Mouse (Mus musculus): ENCODE measurements at regions not wholly inside any gene's neighbourhood (a gene's known extent, or its start where the extent isn't known, plus 50 kb on each side); places are given as distances from the start of the nearest gene placed in this dataset.

DNA sequence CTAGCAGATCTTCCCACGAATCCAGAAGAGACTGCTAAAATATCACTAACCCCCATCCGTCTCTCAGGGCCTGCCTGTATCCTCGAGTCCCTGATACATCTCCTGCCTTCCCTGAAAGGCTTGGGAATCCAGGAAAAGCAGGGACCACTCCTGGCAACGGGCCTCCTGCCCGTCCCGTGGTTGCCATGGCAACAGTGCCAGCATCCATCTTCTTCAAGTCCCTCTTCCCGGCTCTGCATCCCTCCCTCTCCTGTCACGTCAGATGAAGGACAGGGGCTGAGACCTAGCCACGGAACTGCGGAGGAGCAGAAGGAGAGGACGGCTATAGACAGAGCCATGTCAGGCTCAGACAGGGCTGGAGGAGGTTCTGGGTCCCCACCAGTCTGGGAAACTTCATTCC, 222.4 kb downstream of the Cryba4 start:
- DNase-seq (ENCODE audit: low spot score) = no peak

DNA sequence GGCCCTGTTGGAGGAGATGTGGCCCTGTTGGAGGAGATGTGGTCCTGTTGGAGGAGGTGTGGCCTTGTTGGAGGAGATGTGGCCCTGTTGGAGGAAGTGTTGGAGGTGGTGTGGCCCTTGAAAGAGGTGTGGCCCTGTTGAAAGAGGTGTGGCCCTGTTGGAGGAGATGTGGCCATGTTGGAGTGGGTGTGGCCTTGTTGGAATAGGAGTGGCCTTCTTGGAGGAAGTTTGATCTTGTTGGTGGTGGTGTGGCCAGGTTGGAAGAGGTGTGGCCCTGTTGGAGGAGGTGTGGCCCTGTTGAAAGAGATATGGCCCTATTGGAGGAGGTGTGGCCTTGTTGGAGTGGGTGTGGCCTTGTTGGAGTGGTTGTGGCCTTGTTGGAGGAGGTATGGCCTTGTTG, 220.3 kb downstream of the Cryba4 start:
- DNase-seq (ENCODE audit: low spot score) = no peak

- DNase-seq (ENCODE audit: low spot score) = no peak
Observed at GRCm38 (mm10) chr5:112035426-112035825, 216.9 kb downstream of the Cryba4 start.

GRCm38 (mm10) chr5:112037080-112037479, 215.2 kb downstream of the Cryba4 start:
- DNase-seq (ENCODE audit: low spot score) = no peak

DNA sequence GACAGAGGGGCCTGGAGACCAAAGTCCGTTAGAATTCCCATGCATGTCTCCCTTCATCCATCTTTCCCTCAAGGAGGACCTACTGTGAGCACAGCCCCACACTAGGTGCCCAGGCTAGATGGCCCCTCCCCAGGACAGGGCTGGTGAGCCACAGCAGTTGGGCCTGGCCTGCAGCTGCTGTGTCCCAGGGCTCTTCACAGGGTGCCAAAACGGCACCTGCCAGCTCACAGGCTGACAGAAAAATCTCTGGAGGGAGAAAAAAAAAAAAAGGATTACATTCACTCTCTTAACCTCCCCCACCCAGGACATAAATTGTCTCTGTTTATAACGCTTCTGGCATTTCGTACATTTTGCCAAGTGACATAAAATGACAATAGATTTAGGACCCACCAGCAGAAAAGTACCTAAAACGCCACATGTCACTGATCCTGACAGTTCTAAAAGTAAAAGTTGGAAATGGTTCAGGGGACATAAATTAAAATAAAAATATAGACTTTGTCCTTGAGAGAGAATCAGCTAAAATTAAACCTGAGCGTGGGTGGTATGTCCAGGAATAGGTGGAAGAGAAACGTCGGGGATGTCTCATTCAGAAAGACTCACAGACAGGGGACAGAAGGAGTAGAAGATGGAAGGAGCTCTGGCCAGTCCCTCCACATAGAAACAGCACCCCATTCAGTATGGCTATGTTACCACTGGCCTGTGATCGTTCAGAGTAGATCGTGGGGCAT, 212.5 kb downstream of the Cryba4 start:
- DNase-seq (ENCODE audit: low spot score) = no peak

DNA sequence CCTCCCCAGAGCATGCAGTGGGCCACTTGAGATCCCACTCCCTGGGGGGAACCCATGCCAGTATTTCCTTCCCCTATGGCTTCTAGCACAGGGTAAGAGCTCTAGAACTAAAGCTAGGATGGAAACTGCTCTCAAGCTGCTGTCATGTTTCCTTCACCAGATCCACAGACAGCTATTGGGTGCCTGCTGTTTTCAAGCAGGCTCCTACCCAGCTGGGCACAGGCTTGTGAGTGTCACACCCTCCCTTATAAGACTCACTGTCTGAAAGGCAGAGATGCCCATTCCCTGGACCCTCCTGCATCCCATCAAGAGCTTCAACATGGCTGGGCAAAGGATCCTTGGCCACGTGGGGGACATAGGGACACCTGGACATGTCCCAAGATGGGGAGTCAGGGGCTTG, 211.6 kb downstream of the Cryba4 start:
- DNase-seq (ENCODE audit: low spot score) = no peak

DNA sequence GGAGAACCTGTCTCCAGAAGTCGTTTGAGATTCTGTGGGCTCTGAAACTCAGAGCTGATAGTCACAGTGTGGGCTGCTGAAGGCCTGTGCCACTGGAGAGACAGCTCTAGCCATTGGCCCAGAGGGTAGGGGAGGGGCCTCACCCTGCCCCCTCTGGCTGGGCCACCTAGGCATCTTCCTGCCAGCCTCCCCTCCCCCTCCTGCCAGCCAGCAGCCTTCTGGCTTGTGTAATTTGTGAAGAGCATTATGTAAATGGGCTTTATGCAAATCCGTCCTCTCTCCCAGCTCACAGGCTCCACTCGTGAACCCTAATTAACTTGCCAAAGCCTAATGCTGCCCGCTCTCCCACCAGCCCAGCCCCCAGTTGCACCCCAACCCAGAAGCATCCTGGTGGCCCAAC, 211.0 kb downstream of the Cryba4 start:
- no peak for DNase-seq (ENCODE audit: low spot score)

- no peak for DNase-seq (ENCODE audit: low spot score)
Observed at GRCm38 (mm10) chr5:112042236-112042635, 210.1 kb downstream of the Cryba4 start.

DNA sequence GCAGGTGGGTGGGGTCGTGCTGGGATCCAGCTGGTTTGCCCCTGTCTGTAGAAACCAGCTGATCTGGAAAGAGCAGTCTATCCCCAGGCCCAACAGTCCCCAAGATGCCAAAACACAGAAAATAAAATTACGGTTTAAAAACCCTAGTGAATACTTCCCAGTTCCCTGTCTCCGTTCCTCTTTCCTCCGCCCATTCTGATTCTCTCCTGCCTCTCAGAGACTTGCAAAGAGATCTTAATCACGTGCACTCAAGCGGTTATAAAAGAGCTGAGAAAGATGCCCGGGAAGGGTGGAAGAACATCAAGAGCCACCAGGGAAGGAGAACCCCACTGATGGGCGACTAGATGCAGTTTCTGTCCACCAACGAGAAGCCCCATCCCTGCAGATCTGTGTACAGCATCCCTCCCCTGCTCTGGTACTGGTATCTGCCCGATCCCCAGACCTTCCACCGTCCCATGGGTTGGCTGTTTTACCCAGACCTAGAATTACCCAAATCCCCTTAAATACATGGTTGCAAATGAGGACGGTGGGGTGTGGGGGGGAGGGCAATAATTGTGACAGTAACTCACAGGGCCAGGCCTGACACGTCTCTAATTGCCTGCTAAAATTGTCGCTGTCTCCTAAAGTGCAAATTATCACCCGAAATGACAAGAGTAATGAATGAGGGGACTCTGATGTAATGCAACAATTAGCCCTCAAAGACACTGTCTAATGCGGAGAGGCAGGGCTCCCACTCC, 202.1 kb downstream of the Cryba4 start:
- no peak for DNase-seq (ENCODE audit: low spot score)

DNA sequence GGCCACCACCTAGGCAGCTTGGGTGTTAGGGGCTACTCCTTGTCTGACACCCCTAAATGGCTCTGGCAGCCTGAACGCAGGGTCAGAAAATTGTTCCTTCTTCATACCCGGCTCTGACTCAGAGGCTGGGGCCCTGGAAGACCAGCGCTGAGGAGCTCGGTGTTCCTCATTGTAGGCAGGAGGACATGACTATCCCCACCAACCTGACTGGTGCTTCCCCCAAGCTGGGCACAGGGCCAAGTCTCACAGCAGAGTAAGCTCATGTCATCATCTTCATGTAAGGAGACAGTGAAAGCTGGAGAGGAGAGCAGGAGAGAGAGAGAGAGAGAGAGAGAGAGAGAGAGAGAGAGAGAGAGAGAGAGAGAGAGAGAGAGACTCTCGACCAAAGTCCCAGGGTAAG, 201.4 kb downstream of the Cryba4 start:
- DNase-seq (ENCODE audit: low spot score) = no peak

GRCm38 (mm10) chr5:112051786-112052185, 200.5 kb downstream of the Cryba4 start:
- DNase-seq (ENCODE audit: low spot score) = no peak

- DNase-seq (ENCODE audit: low spot score) = no peak
Observed at GRCm38 (mm10) chr5:112053600-112054155, 198.6 kb downstream of the Cryba4 start.

- DNase-seq (ENCODE audit: low spot score) = no peak
Observed at GRCm38 (mm10) chr5:112055018-112055417, 197.3 kb downstream of the Cryba4 start.

GRCm38 (mm10) chr5:112069917-112070316, 182.4 kb downstream of the Cryba4 start:
- no peak for DNase-seq (ENCODE audit: low spot score)

DNA sequence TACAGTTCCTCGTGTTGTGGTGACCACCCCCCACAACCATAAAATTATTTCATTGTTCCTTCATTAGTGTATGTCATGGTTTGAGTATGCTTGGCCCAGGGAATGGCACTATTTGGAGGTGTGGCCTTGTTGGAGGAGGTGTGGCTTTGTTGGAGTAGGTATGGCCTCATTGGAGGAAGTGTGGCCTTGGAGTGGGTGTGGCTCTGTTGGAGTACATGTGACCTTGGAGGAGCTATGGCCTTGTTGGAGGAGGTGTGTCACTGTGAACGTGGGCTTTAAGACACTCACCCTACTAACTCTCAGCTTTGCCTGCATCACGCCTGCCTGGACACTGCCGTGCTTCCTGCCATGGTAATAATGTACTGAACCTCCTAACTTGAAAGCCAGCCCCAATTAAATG, 179.9 kb downstream of the Cryba4 start:
- DNase-seq (ENCODE audit: low spot score) = no peak

- DNase-seq (ENCODE audit: low spot score) = no peak
Observed at GRCm38 (mm10) chr5:112077097-112077496, 175.2 kb downstream of the Cryba4 start.

- DNase-seq (ENCODE audit: low spot score) = peak; percentile 50
Observed at GRCm38 (mm10) chr5:112077840-112078600, 174.3 kb downstream of the Cryba4 start.

DNA sequence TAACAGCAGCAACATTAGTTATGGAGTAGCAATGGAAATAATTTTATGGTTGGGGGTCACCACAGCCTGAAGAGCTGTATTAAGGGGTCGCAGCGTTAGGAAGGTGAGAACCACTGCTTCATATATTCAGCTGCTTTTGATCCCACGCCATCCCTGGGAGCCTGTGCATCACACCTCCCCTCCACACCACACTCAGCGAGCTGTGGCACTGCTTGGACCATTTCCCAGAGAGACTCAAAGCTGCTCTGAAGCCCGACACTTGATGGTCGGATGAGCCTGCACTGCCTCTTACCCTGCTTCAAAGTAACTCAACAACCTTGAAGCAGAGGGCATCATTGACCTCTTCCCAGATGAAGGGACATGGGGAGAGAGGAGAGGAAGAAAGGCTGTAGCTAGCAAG, 171.3 kb downstream of the Cryba4 start:
- DNase-seq (ENCODE audit: low spot score) = no peak

DNA sequence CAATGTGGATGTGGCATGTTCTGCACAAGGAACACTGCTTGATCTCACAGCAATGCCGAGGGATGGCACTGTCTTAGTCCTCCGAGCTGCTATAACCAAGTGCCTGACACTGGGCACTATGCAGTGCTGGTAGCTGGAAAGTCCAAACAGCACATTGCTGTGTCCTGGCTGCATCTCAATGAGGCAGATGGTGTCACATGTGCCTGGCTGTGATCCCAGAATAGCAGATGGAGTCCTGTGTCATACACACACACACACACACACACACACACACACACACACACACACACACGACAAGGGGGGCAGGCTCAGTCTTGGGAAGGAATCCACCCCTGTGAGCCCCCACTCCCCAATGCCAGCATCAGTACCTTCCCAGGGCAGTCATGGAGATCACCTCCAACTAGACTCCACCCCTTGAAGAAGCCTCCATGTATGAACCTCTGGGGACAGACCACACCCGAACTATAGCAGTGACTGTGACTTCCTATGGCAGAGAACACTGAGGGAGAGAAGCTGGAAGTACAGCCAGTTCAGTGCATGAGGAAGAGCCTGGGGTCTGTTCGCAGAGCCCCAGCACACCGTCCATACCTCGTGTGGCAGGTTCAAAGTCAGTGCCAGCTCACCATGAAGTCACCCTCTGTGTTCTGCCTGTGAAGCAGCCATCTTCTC, 160.3 kb downstream of the Cryba4 start:
- DNase-seq (ENCODE audit: low spot score) = no peak

DNA sequence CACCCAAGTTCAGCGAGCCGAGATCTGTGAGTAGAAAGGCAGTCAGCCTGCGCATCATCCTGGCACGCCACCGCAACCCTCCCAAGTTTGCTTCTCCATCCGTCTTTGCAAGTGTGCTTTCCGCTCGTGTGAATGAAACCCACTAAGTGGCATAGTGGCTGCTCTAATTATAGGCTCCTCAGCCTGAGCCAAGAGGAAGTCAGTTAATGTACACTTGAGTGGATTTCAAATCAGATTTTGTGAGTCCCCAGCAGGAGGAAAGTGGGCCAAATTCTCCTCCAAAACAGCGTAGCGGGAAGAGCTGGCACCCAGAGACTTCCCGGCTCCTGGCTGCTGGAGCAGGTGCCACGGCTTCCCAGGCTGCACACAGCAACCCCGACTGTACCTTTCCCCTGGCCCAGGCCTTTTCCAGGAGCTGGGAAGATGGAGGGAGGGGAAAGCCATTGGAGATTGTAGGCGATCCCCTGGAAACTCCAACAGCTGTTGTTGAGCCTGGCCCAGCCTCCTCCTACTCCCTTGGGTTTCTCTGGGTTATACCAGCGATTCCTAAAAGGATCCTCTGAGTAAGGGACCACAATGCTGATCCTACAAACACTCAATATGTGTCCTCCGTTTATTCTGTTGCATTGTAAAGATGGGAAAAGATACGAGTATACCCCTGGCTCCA, 158.3 kb downstream of the Cryba4 start:
- DNase-seq (ENCODE audit: low spot score) = no peak

DNA sequence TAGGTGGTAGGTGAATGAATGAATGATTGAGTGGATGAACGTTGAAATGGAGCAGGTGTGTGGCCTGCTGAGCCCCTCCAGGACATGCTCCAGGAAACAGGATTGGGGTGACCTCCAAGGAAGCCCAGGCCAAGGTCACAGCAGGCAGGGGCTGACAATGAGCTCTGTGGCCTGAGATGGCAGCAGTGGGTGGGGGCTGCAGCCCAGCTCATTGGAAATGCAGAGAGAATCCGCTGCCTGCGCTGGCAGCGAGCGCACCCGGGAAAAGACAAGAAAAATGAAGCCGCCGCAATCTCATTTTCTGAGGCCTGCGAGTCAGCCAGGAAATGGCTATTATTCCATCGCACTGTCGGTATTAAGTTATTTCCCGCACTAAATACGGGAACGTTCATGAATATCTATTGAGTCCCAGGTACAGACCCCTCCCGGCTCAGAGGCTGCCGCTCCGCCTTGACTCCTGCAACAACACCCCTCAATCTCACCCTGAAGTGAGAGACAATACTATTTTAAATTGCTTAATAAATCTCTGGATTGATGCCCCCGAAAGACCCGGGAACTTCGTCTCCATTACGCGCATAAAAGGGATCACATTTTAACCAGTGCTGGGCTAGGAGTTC, 153.7 kb downstream of the Cryba4 start:
- DNase-seq (ENCODE audit: low spot score) = no peak
